Comparison of ENCODE assay signal across 16 mouse cellular contexts in the genomic region with DNA sequence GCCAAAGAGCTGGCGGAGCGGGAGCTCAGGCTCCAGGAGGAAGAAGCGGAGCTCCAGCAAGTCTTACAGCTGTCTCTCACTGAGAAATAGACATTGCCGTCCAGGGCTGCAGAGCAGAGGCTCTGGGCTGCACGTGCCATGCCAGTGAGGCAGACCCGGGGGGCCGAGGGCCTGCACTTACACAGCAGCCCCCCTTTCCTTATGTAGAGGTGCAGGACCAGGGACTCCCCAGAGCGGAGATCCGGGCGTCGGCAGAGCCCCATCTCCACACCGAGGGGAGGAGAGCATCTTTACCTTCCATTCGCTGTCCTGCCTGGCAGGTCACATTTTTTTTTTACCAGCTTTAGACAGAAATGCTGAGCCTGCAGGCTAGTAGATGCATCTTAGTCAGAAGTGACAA. TPM values are rescaled to one million over a fixed set of nuclear protein-coding genes. Genes with fewer than 3 reads are reported as not detected.
"Had no signal": no experiment of that assay in that cellular context is flagged by ENCODE, and none has a peak within 500 bp of the region (broad histone marks: within the 10 kb centered on the region; RNA-seq: fewer than 3 reads in every experiment).

No protein-coding gene starts in this region.

- H3K9ac ChIP-seq: liver, embryonic 15.5 days; neural tube, embryonic 13.5 days; stomach, embryonic 15.5 days had no signal

- H3K4me2 ChIP-seq: liver, embryonic 11.5 days; liver, embryonic 15.5 days; neural tube, embryonic 13.5 days; stomach, embryonic 15.5 days had no signal

- H3K4me3 ChIP-seq: liver, embryonic 15.5 days; neural tube, embryonic 13.5 days; stomach, embryonic 15.5 days had no signal

- H3K27ac ChIP-seq: liver, embryonic 15.5 days; neural tube, embryonic 13.5 days; stomach, embryonic 15.5 days had no signal

- DNase-seq: kidney, adult 11 months had no signal

- H3K27me3 ChIP-seq: liver, embryonic 15.5 days; neural tube, embryonic 13.5 days; stomach, embryonic 15.5 days had no signal

- H3K9me3 ChIP-seq: liver, embryonic 15.5 days; neural tube, embryonic 13.5 days; stomach, embryonic 15.5 days had no signal

RNA-seq across cellular contexts. Expression of a gene that starts 49.1 kb away (rescaled TPM):
- total RNA-seq: layer of hippocampus, postnatal 36 days; left cerebral cortex, postnatal 36 days had no signal
- polyA plus RNA-seq: kidney, embryonic 14.5 days; large intestine, adult 2 months; limb, embryonic 14.5 days; liver, embryonic 11.5 days; liver, embryonic 15.5 days; lung, adult 2 months; lung, postnatal 0 days; neural tube, embryonic 13.5 days; stomach, embryonic 15.5 days; thymus, adult 2 months; urinary bladder, adult 2 months had no signal

RNA-seq across cellular contexts. Expression of a gene that starts 54.1 kb away (rescaled TPM):
- total RNA-seq: megakaryocyte progenitor cell, adult 5-6 weeks had no signal
- polyA plus RNA-seq: kidney, embryonic 14.5 days; large intestine, adult 2 months; liver, embryonic 11.5 days; liver, embryonic 15.5 days; lung, adult 2 months; lung, postnatal 0 days; testis, adult 2 months; thymus, adult 2 months had no signal
